Comparison of ENCODE assay signal across 8 mouse cellular contexts in the genomic region with DNA sequence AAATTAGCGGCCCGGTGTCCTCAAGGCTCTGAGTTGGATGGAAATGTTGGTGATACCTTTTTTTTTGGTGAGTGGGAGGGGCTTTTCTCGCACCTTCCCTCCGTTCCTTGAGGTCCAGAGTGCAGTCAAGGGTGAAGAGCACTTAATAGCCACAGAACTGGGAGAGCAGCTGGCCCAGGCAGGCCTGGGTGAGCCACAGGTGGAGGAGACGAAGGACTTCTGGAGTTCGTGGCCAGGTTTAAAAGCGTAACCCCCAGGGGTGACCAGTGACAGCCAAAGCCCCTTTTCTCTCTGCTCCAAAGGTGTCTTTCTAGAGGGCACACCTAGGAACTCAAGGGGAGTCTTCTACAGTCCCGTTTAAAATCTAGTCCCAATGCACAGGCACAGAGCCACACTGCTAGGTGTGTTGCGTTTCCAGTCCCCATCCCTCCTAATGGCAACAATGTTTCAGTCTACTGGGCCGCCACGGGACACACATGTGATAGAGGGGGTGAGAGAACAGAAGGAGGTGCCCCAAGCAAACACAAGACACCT. TPM values are rescaled to one million over a fixed set of nuclear protein-coding genes. Genes with fewer than 3 reads are reported as not detected.
DNase-seq lines count a peak whose midpoint lies in the region; ATAC-seq lines count a peak whose summit lies in the region.

No protein-coding gene starts in this region.

- H3K36me3 ChIP-seq in intestine, embryonic 14.5 days (ENCODE audit: control insufficient read depth, insufficient read depth, low read length) = 0 out of 2 replicates have a peak, but pooled peaks cover 3% of the 10 kb centered on the region
- no peaks in the 10 kb centered on the region for H3K36me3 ChIP-seq in liver, embryonic 16.5 days (ENCODE audit: control insufficient read depth, insufficient read depth)

- DNase-seq in urinary bladder, adult 2 months (ENCODE audit: low spot score) = peak; percentile 41
- no peak for DNase-seq in urinary bladder, postnatal 10 days (ENCODE audit: low spot score)
- DNase-seq in embryo, embryonic 9.5 days (ENCODE audit: extremely low spot score) = peak; percentile 51
- DNase-seq in intestine, embryonic 14.5 days (ENCODE audit: low spot score) = no peak
- peak; percentile 22 for DNase-seq in retina, embryonic 14.5 days (ENCODE audit: low spot score)
- DNase-seq in c-Kit-positive CD71-positive TER-119-positive erythroid progenitor cells, embryonic 14.5 days (ENCODE audit: low spot score) = no peak
- no peak for DNase-seq in gastrocnemius, adult 8-10 months (ENCODE audit: low spot score in 2 of 2)

- H3K27me3 ChIP-seq in intestine, embryonic 14.5 days (replicated peaks; ENCODE audit: control insufficient read depth, insufficient read depth, low read length) = no peaks in the 10 kb centered on the region
- peaks cover 53% of the 10 kb centered on the region for H3K27me3 ChIP-seq in liver, embryonic 16.5 days (ENCODE audit: control insufficient read depth, insufficient read depth, low read depth, low read length)

- peaks cover 20% of the 10 kb centered on the region for H3K4me1 ChIP-seq in intestine, embryonic 14.5 days (replicated peaks; ENCODE audit: control insufficient read depth, insufficient read depth, low read length)
- no peaks in the 10 kb centered on the region; the same call in none of the 2 replicates for H3K4me1 ChIP-seq in liver, embryonic 16.5 days (ENCODE audit: control insufficient read depth, low read depth, low read length)

- peak overlapping the region; percentile 69 for H3K27ac ChIP-seq in intestine, embryonic 14.5 days (ENCODE audit: low read depth)
- H3K27ac ChIP-seq in liver, embryonic 16.5 days (ENCODE audit: low read length) = no peak overlapping the region

- WGBS in intestine, embryonic 14.5 days = 14% methylated on average over 11 of the region's 11 CpGs
- 40% methylated on average over 11 of the region's 11 CpGs for WGBS in liver, embryonic 16.5 days (ENCODE audit: insufficient replicate concordance)

- peak overlapping the region; percentile 59 for H3K9ac ChIP-seq in intestine, embryonic 14.5 days (ENCODE audit: low read length)
- H3K9ac ChIP-seq in liver, embryonic 16.5 days (ENCODE audit: low read depth, low read length) = no peak overlapping the region

- no peaks in the 10 kb centered on the region for H3K9me3 ChIP-seq in intestine, embryonic 14.5 days (ENCODE audit: control insufficient read depth, low read length)
- no peaks in the 10 kb centered on the region for H3K9me3 ChIP-seq in liver, embryonic 16.5 days (replicated peaks; ENCODE audit: control insufficient read depth, low read length)

- H3K4me3 ChIP-seq in intestine, embryonic 14.5 days (ENCODE audit: low read depth, low read length) = peak overlapping the region; percentile 47
- H3K4me3 ChIP-seq in liver, embryonic 16.5 days (ENCODE audit: low read depth, low read length) = peak overlapping the region; percentile 17

- no peak for ATAC-seq in intestine, embryonic 14.5 days (replicated peaks; ENCODE audit: low FRiP score, low TSS enrichment, low read depth)
- no peak for ATAC-seq in liver, embryonic 16.5 days (ENCODE audit: low read depth)

- H3K4me2 ChIP-seq in intestine, embryonic 14.5 days (ENCODE audit: low read length) = peak overlapping the region; percentile 67
- H3K4me2 ChIP-seq in liver, embryonic 16.5 days (ENCODE audit: low read depth, low read length) = peak overlapping the region; percentile 55

RNA-seq across cellular contexts. Expression of a gene that starts 3.6 kb away (rescaled TPM):
- polyA plus RNA-seq in urinary bladder, adult 2 months (2012; rRNA removed) = 313 and 327 TPM in 2 replicates
- polyA plus RNA-seq in intestine, embryonic 14.5 days (2014; fragmentation: Nextera tagmentation; extraction: Ambion mirVana) = 502 and 573 TPM in 2 replicates
- polyA plus RNA-seq in liver, embryonic 16.5 days (2015; fragmentation: Nextera tagmentation; extraction: Ambion mirVana) = 127 and 140 TPM in 2 replicates
- 1 to 10 TPM; 1.1 to 1.8 (median 1.3) TPM for total RNA-seq in gastrocnemius, adult 8-10 months (2022)

Comparison
In these comparisons a context has a peak if more than half of its experiments do, and no peak if none do; other contexts are left out.
1. DNase-seq: peak in urinary bladder, adult 2 months (single experiment), embryo, embryonic 9.5 days (single experiment) and retina, embryonic 14.5 days (single experiment); none in urinary bladder, postnatal 10 days (single experiment), intestine, embryonic 14.5 days (single experiment), c-Kit-positive CD71-positive TER-119-positive erythroid progenitor cells, embryonic 14.5 days (single experiment) and gastrocnemius, adult 8-10 months (0 of 2).